Mouse (Mus musculus): Measurements from ENCODE around the gene Plcg2.

DNA sequence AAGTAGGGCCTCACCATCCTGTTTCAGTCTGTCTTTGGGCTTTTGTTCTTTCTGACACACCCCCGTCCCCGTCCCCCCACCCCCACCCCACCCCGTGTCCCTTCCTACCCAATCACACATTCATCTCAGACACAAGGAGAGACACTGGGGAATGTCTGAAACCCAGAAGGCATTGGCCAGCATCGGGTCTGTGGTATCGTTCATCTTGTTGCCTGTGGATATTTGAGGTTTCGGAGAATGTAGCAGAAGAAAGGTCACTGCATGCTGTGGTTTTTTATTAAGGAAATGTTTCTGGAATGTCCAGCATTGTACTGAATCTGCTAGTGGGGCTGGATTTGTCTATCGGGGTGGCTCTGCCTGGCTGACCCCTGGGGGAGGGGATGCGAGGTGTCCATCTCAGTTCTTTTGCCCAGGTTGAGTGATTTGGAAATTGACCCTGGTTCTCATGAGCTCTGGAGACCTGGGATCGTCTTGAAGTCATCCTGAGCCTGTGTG lies 78.2 kb downstream of the Plcg2 start:
- TF ChIP-seq POLR2A (IDR thresholded peaks at IDR 0.05; ENCODE audit: borderline replicate concordance, extremely low read depth, low read depth, low read length) (no peak), CTCF (IDR thresholded peaks at IDR 0.05; ENCODE audit: insufficient read depth, low read length) (no peak)

Data from lung, adult 2 months (tissue).